Mouse (Mus musculus) retina, postnatal 7 days (tissue): ENCODE data around the gene Nup107.

Source experiments
- DNase-seq: peaks from one replicate; pipeline ENCODE4 v3.0.0-alpha.2; 2012; ENCODE audit warnings: low read depth, low spot score

Nup107 gene

GRCm38 (mm10) chr10:117803870-117804850 is 11.7 kb upstream of the Nup107 start:
- DNase-seq: no peak

- no peak for DNase-seq
Observed at GRCm38 (mm10) chr10:117801886-117802285, 9.4 kb upstream of the Nup107 start.

GRCm38 (mm10) chr10:117799806-117800205 is 7.3 kb upstream of the Nup107 start:
- no peak for DNase-seq

- DNase-seq: no peak
Observed at GRCm38 (mm10) chr10:117798436-117799035, 6.0 kb upstream of the Nup107 start.

- DNase-seq: no peak
Observed at GRCm38 (mm10) chr10:117797684-117798083, 5.2 kb upstream of the Nup107 start.

GRCm38 (mm10) chr10:117797106-117797505 is 4.6 kb upstream of the Nup107 start:
- DNase-seq: no peak

DNA sequence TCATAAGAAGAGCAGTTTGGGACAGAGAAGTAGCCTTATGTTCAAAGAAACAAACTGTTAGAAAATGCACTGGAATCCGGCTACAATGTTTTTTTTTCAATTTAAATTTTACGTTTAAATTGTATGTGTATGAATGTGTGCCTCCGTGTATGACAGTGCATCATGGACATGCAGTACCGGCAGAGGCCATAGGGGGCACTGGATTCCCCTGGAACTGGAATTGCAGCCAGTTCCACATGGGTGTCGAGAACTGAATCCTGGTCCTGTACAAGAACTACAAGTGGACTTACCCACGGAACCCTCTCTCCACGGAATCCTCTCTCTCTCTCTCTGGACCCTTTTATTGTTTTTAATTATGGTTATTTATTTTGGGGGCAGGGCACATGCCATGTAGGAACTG is 3.7 kb upstream of the Nup107 start:
- DNase-seq: no peak

DNA sequence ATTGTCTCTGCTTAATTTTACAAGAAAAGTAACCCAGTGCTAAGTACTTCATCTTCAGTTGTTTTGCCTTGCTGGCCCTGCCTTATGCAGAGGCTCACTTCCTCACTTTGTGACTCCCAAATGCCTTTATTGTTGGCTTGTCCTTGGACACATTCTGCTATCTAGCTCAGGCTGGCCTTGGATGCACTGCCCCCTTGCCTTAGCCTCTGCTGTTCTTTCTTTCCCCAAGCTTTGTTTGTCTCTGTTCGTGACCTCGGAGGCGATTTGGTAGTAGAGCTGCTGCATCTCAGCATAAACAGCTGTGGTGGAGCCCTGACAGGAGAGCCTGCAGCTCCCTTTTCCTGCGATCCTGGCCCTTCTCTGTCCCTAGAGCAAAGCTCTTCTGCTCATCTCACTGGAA is 2.7 kb upstream of the Nup107 start:
- DNase-seq: no peak

DNA sequence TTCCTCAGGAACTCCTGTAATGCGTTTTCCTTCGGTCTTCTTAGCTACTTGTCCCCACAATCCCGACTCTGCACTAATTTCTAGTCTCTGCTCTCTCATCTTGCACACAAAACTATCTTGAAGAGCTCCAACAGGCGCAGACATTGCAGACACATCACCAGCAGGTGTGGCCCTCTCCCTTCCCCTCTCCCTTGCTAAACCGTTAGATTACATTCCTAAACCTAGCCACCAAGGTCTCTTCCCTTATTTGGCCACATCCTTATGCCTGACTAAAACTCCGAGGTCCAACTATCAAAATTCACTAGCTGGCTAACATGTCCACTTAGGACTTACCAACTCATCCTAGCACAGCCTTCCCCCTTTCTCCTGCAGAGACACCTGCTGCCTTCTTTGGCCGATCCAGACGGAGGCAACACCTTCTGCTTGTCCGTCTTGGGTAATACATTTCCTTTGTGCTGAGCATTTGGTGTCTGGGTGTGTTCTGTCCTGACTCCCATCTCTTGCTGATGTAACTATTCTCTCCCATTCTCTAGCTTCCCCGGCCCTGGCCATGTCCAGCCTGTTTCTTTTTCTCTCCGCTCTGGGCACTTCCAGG is 1.0 kb upstream of the Nup107 start:
- no peak for DNase-seq

DNA sequence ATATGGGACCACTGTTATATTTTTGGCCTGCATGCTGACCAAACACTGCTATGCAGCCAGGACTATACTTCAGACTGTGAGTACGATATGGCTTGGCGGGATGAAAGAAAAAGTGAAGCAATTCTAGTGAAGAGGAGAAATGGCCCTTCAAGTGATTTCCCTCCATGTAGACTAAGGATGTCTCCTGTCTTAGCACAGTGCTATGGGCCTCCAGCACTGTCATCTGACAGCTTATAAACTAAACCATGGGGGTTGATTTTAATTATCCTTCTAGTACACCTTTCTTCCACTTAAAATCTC is 1.4 kb downstream of the Nup107 start:
- DNase-seq: no peak

GRCm38 (mm10) chr10:117790421-117791170 is 1.9 kb downstream of the Nup107 start:
- DNase-seq: no peak

- DNase-seq: no peak
Observed at GRCm38 (mm10) chr10:117790011-117790410, 2.5 kb downstream of the Nup107 start.

GRCm38 (mm10) chr10:117784646-117785045 is 7.9 kb downstream of the Nup107 start:
- DNase-seq: no peak

GRCm38 (mm10) chr10:117783786-117784420 is 8.6 kb downstream of the Nup107 start:
- DNase-seq: no peak

DNA sequence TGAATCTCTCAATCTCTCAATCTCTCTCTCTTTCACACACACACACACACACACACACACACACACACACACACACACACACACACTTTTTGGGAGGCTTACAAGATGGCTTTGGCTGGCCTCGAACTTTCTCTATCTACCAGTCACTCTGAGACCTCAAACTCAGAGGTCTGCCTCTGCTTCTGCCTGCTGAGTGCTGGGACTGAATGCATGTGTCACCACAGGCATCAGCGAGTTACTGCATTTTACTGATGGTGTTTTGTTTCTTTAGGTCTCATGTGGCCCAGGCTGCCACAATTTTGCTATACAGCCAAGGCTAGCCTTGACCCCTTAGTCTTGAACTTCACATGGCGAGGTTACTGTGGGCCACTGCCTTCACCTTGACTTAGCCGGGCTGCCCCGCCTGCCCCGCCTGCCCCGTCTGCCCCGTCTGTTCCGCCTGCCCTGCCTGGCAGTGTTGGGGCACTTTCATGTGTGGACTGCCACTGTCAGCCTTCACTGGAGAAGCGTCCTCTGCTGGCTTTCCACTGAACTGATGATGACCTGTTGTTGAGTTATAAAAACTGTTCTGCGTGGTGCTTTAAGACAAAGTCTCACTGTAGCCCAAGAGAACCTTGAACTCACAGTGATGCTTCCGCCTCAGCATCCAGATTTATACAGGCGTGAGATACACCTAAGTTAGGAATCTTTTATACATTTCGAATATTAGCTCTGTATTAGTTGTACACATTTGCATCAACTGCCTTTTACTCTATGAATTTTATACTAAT is 9.8 kb downstream of the Nup107 start:
- no peak for DNase-seq

- DNase-seq: no peak
Observed at GRCm38 (mm10) chr10:117782056-117782455, 10.4 kb downstream of the Nup107 start.

DNA sequence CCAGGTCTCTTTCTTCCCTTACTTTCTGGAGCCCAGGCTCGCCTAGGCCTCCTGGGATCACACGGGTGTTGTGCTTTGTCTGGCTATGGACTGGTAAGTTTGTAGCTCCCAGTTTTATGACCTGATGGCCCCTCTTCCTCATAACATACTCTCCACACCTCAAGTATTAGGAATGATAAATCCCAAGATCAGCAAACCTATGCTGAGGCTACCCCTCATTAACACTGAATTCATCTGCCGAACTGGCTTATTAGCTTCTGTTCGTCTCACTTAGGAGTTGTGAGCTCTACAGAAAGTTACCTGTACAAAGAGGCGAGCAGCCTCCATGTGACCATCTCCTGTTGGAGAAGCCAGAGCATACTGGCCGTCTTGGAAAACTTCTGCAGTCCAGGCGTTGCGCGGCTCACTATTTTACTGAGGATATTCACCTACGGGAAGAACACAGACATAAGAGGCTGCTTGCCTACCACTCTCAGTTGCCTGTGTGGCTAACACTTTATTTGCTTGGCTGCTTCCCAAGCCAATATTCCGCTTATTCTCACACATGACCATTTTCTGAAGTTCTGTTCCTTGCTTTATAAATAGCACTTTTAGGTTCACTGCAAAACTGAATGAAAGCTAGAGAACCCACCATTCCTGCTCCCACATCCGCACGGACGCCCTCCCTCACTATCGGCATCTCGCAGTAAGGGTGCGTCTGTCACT is 11.3 kb downstream of the Nup107 start:
- DNase-seq: no peak

DNA sequence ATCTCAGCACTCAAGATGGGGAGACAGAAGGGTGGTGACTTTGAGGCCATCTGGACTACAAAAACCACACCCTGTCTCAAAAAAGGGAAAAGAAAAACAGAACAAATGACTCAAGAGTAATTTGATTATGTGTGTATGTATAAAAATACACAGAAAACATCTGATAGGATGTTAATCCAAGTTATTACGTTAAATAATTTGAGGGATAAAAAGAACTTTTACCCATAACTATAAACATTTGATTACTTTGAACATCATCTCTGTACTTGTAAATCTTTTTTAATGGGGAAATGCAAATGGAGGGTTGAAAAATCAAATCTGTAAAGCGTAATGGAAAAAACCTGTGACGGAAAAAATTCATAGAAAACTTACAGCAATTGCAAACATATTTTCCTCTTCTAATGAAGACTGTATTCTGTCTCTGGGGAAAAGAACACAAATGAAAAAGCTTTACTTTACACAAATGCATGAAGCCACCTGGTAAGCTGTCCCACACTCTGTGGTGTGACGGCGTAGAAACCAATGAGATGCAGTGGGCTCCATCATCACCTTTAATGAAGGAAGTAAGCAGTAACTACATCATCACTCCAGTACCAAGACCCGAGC is 12.1 kb downstream of the Nup107 start:
- DNase-seq: no peak

DNA sequence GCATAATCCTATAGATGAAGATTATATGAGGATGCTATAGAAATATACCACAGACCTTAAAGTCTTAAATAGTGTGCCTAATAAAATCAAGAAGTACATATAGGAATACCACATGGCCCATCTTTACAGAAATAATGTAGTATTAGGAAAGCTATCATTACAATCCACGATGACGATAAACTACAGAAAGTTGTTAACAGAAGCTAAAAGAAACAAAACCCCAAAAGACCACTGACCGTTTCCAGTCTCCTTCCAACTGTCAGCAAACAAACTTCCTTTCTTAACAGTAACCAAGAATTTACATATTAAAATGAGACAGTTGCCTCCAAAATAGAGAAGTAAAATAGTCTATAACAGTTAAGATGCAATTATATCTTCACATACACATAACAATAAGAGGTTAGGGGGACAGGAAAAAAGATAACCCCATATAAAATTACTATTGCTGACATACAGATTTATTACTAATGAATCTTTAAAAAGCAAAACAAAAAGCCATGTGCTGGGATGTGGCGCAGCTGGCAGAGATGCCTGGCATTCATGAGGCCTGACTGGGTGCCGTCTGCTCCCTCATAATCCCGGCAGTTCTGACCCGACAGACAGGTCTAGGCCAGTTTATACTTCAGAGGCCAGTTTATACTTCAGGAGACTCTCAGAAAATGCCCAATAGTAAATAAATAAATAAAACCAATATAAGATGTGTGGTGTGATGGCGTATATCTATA is 12.8 kb downstream of the Nup107 start:
- no peak for DNase-seq
